Mouse (Mus musculus) embryonic fibroblast, embryonic 13.5 days (primary cell): ENCODE results near the gene Neo1. TPM values are rescaled to one million over a fixed set of nuclear protein-coding genes. Genes with fewer than 3 reads are reported as not detected.

ENCODE experiments used
- H3K27ac ChIP-seq: 2 replicates; pipeline ENCODE4 v1.5.1; 2012; ENCODE audit warnings: low read length, control low read depth, inconsistent platforms; ENCODE audit not compliant: insufficient read depth
- H3K4me1 ChIP-seq: 2 replicates; pipeline ENCODE4 v1.6.1; 2011; ENCODE audit warnings: low read length; ENCODE audit not compliant: control insufficient read depth, insufficient read depth
- H3K4me3 ChIP-seq: 2 replicates; pipeline ENCODE4 v1.5.1; 2011; ENCODE audit warnings: mild to moderate bottlenecking, control low read depth, low read length; ENCODE audit not compliant: insufficient read depth
- CTCF ChIP-seq: IDR thresholded peaks from 2 replicates; pipeline ENCODE4 v1.5.1; 2011; ENCODE audit warnings: mild to moderate bottlenecking, control low read depth, low read length, moderate library complexity, borderline replicate concordance; ENCODE audit not compliant: insufficient read depth
- POLR2A ChIP-seq: IDR thresholded peaks from 2 replicates; pipeline ENCODE4 v1.6.1; 2011; ENCODE audit warnings: low read depth, mild to moderate bottlenecking, control low read depth, low read length, moderate library complexity
- polyA plus RNA-seq: library from polyadenylated mRNA; stranded (reverse); fragments of >200 nt; gene quantifications from 2 replicates; pipeline ENCODE4 v1.2.4, GENCODE M21; 2011; ENCODE audit warnings: low read depth; ENCODE audit not compliant: missing spikeins, insufficient read length

Neo1 gene
- polyA plus RNA-seq, 1 experiment = 102 TPM

DNA sequence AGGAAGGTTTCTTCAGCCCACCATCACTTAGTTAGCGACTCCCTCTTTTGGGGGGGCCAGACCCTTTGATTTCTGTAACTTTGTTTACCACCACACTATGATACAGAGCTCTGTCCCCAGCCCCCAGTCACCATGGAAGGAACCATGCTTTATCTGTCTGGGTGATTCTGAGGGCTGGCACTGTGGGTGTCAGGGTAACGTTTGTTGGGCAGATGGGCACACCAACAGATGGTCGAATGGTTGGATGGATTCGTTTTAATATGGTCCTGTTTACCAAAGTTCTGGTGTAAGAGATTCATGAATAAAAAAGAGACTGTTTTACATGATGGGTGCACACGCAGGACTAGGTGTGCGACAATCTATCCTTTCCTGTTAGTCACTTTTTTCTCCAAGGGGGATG lies 22.9 kb upstream of the Neo1 start:
- no peak overlapping the region for H3K4me3 ChIP-seq
- no peaks in the 10 kb centered on the region for H3K4me1 ChIP-seq
- TF ChIP-seq POLR2A (no peak), CTCF (no peak)
- H3K27ac ChIP-seq = no peak overlapping the region

DNA sequence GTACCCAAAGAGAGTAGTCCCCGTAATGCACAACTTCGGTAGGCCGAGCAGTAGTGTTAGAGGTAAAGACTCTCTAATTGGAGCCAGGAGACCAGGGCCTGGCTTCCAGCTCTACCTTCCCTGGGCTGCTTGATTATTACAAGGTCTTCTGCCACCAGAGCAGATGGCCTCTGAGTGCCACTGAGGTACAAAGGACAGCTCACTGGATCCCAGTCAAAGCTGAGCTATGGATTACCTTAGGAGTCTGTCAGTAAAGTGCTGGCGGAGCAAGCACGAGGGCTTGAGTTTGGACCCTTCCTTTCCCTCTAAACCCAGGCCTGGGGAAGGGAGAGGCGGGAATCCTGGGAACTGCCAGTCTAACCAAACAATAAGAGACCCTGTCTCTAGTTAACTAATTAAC lies 21.8 kb upstream of the Neo1 start:
- no peak for TF ChIP-seq CTCF
- TF ChIP-seq POLR2A = no peak
- no peak overlapping the region for H3K27ac ChIP-seq
- H3K4me1 ChIP-seq = no peaks in the 10 kb centered on the region
- no peak overlapping the region for H3K4me3 ChIP-seq

DNA sequence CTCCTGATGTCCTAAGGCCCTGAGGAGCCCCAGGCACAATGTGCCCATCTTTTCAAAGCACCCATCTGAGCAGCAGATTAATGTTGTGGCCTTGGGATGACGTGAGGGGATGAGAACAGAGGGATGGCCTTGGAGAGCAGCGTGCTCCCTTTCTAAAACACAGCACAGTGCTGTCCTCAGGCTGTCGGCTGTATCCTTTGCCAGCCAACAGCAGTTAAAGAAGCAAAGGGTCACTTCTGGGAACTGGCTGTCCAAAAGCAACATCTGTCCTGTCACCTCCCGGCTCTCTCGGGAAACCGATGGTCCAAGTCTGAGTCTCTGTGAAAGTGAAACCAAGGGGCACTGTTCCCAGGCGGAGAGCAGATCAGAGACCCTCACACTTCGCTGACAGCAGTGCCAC lies 20.0 kb upstream of the Neo1 start:
- Histone ChIP-seq H3K4me3 (no peak overlapping the region), H3K4me1 (no peaks in the 10 kb centered on the region), H3K27ac (no peak overlapping the region)
- no peak for TF ChIP-seq CTCF

DNA sequence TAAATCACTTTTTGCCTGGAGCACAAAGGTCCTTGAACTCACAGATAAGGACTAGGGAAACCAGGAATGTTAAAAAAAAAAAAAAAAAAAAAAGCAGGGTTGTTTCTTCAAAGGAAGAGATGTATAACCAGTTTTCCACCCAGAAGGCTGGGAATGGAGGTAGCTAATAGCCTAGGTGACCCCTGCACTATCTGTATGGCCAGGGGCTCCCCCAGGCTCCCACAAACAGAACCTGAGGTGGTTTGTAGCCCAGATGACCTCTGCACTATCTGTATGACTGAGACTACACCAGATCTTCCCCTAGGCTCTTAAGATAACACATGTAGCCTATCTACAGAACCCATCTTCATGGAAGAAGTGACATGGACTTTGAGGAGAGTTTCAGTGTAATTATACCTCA lies 5.6 kb upstream of the Neo1 start:
- no peak overlapping the region for H3K27ac ChIP-seq
- H3K4me3 ChIP-seq = no peak overlapping the region
- TF ChIP-seq POLR2A = no peak
- TF ChIP-seq CTCF = no peak
- 0 out of 2 replicates have a peak, but pooled peaks cover 2% of the 10 kb centered on the region for H3K4me1 ChIP-seq

GRCm38 (mm10) chr9:59036732-59037341 lies 596 bp upstream of the Neo1 start:
- peak overlapping the region; percentile 92 for H3K27ac ChIP-seq
- TF ChIP-seq CTCF = no peak
- peak; percentile 62 for TF ChIP-seq POLR2A

GRCm38 (mm10) chr9:59035342-59036158 lies 691 bp downstream of the Neo1 start:
- no peak for TF ChIP-seq CTCF
- TF ChIP-seq POLR2A = no peak
- Histone ChIP-seq H3K4me1 (peaks cover 7% of the 10 kb centered on the region), H3K27ac (peak overlapping the region; percentile 55), H3K4me3 (peak overlapping the region; percentile 88)

More at GRCm38 (mm10) chr9:59036732-59037341, 596 bp upstream of the Neo1 start:
- Histone ChIP-seq H3K4me1 (peaks cover 7% of the 10 kb centered on the region), H3K4me3 (peak overlapping the region; percentile 68)

GRCm38 (mm10) chr9:59034836-59035235 lies 1.4 kb downstream of the Neo1 start:
- TF ChIP-seq CTCF (no peak), POLR2A (no peak)
- H3K4me3 ChIP-seq = peak overlapping the region; percentile 88
- peaks cover 7% of the 10 kb centered on the region for H3K4me1 ChIP-seq
- H3K27ac ChIP-seq = no peak overlapping the region

DNA sequence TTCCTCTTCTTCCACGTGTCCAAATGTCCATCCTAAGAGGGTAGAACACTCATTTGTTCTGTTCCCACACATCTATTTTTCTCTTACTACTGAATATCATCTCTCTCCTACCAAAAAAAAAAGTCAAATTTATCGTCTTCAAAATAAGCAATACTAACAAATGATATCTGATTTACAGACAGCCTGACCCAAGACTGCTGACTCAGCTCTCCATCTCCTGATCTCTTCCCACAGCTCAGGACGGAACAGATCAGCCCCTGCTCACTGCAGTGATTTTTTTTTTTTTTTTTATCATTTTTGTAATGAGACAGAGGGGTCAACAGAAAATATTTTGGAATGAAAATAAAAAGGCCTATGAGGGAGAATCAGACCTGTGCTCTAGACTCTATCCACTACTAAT lies 2.7 kb downstream of the Neo1 start:
- Histone ChIP-seq H3K4me3 (no peak overlapping the region), H3K27ac (no peak overlapping the region), H3K4me1 (peaks cover 7% of the 10 kb centered on the region)
- no peak for TF ChIP-seq POLR2A
- no peak for TF ChIP-seq CTCF

DNA sequence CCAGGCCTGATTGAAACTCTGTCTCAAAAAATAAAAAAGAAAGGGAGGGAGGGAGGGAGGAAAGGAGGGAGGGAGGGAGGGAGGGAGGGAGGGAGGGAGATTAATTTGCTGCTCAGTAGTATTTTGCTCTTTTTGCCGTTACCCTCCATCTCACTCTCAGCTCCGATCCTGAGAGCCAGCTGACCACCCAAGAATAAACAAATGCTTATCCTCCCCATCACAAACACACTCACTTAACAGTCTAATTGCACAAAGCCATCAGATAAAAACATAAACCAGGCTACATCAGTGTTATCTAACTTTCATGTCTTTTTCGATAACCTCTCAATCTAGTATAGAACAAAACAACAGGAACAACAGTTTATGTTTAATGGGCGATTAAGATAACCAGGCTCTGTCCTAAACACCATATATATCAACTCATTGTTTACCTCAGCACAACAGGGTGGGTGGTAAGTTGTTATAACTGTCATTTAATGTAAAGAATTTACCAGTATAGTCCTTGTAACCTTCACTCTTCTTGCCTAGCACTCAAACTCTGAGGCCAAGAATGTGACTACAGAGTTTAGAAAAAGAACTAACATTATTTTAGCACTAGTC lies 11.9 kb downstream of the Neo1 start:
- H3K4me3 ChIP-seq = no peak overlapping the region
- no peak overlapping the region for H3K27ac ChIP-seq
- TF ChIP-seq CTCF = no peak
- TF ChIP-seq POLR2A = no peak
- H3K4me1 ChIP-seq = no peaks in the 10 kb centered on the region
